Mouse (Mus musculus): ENCODE data around the gene Jup.

GRCm38 (mm10) chr11:100371981-100372558 lies 25.5 kb downstream of the Jup start:
- TF ChIP-seq CTCF (IDR thresholded peaks at IDR 0.05; ENCODE audit: borderline replicate concordance, insufficient read depth, low read length) (no peak), POLR2A (IDR thresholded peaks at IDR 0.05; ENCODE audit: low read depth, low read length) (no peak)
